ENCODE assay signal across 23 mouse cellular contexts in genomic region chr7:6635831-6636230, GRCm38 (mm10).
"Had no signal": no experiment of that assay in that cellular context is flagged by ENCODE, and none has a peak within 500 bp of the region (broad histone marks: within the 10 kb centered on the region; RNA-seq: fewer than 3 reads in every experiment).

No protein-coding gene starts in this region.

- H3K4me2 ChIP-seq: heart, embryonic 12.5 days; hindbrain, embryonic 13.5 days; hindbrain, embryonic 15.5 days; kidney, embryonic 15.5 days; limb, embryonic 13.5 days; limb, embryonic 15.5 days; liver, embryonic 12.5 days had no signal

- DNase-seq: gastrocnemius, postnatal 14 days; gastrocnemius, postnatal 36 days; heart, adult 18-20 months; heart, postnatal 10 days; kidney, adult 11 months; kidney, adult 2 months; kidney, adult 9 months; kidney, postnatal 14 days; kidney, postnatal 36 days; layer of hippocampus, adult 9-11 months; layer of hippocampus, postnatal 36 days; left cerebral cortex, postnatal 4 days had no signal

- H3K36me3 ChIP-seq: heart, embryonic 12.5 days; hindbrain, embryonic 13.5 days; hindbrain, embryonic 15.5 days; kidney, embryonic 15.5 days; limb, embryonic 13.5 days; limb, embryonic 15.5 days; liver, embryonic 12.5 days had no signal

- H3K9ac ChIP-seq: heart, embryonic 12.5 days; hindbrain, embryonic 13.5 days; hindbrain, embryonic 15.5 days; kidney, embryonic 15.5 days; limb, embryonic 13.5 days; limb, embryonic 15.5 days; liver, embryonic 12.5 days; liver, embryonic 14.5 days had no signal

- H3K4me3 ChIP-seq: heart, embryonic 12.5 days; hindbrain, embryonic 13.5 days; hindbrain, embryonic 15.5 days; kidney, embryonic 15.5 days; limb, embryonic 13.5 days; limb, embryonic 15.5 days; liver, embryonic 12.5 days had no signal

- H3K27me3 ChIP-seq: heart, embryonic 12.5 days; hindbrain, embryonic 13.5 days; hindbrain, embryonic 15.5 days; kidney, embryonic 15.5 days; limb, embryonic 13.5 days; limb, embryonic 15.5 days; liver, embryonic 12.5 days had no signal

- H3K4me1 ChIP-seq: heart, embryonic 12.5 days; hindbrain, embryonic 13.5 days; hindbrain, embryonic 15.5 days; kidney, embryonic 15.5 days; limb, embryonic 13.5 days; limb, embryonic 15.5 days; liver, embryonic 12.5 days had no signal

- H3K27ac ChIP-seq: hindbrain, embryonic 13.5 days; hindbrain, embryonic 15.5 days; hindbrain, postnatal 0 days; kidney, embryonic 15.5 days; kidney, postnatal 0 days; limb, embryonic 13.5 days; limb, embryonic 15.5 days; liver, embryonic 12.5 days; liver, embryonic 14.5 days had no signal

- ATAC-seq: hindbrain, postnatal 0 days; intestine, embryonic 16.5 days; liver, embryonic 12.5 days had no signal

- H3K9me3 ChIP-seq: kidney, embryonic 15.5 days had no signal
